Mouse (Mus musculus): ENCODE measurements around the gene Ydjc. TPM values are rescaled to one million over a fixed set of nuclear protein-coding genes. Genes with fewer than 3 reads are reported as not detected.
A peak's percentile ranks its signal among the peaks of the same experiment; 100 is the strongest.

The Ydjc gene
- polyA plus RNA-seq (2021; fragmentation: Nextera tagmentation): 37.9 and 45.2 TPM in 2 replicates
- long read RNA-seq, experiment 1, transcript Ydjc-201 (5 exons, 1,297 nt): major isoform, 34 of 67 reads
- long read RNA-seq, experiment 1, partial matches to known transcripts: 26 of 67 reads
- long read RNA-seq, experiment 1, other reads (novel, unspliced or antisense): 7 of 67 reads
- long read RNA-seq, experiment 2, transcript Ydjc-201 (5 exons, 1,297 nt): major isoform, 34 of 78 reads
- long read RNA-seq, experiment 2, transcript Ydjc-208 (3 exons, 1,580 nt): minor isoform, 7 of 78 reads
- long read RNA-seq, experiment 2, partial matches to known transcripts: 26 of 78 reads
- long read RNA-seq, experiment 2, other reads (novel, unspliced or antisense): 11 of 78 reads

GRCm38 (mm10) chr16:17144339-17144738 lies at the start of gene Ydjc:
Ydjc (plus strand) TSS chr16:17144621.

GRCm38 (mm10) chr16:17110771-17111743 lies 33.4 kb upstream of the Ydjc start, which contains the start of gene Ppil2:
Ppil2 (minus strand) TSS chr16:17111257.

GRCm38 (mm10) chr16:17124871-17125520 lies 19.4 kb upstream of the Ydjc start, which contains the start of gene 2610318N02Rik:
2610318N02Rik (minus strand) TSS chr16:17125167.

GRCm38 (mm10) chr16:17132089-17132905 lies 12.1 kb upstream of the Ydjc start, which contains the start of gene Sdf2l1:
Sdf2l1 (minus strand) TSS chr16:17132383.

GRCm38 (mm10) chr16:17146772-17147235 lies 2.4 kb downstream of the Ydjc start, which contains the start of gene Ccdc116:
Ccdc116 (minus strand) TSS chr16:17147229.

GRCm38 (mm10) chr16:17202549-17202948 lies 58.1 kb downstream of the Ydjc start, which contains the start of gene Ube2l3:
Ube2l3 (minus strand) TSS chr16:17202649.

GRCm38 (mm10) chr16:17208389-17209361 lies 64.3 kb downstream of the Ydjc start, which contains the start of gene Rimbp3:
Rimbp3 (plus strand) TSS chr16:17208603.

Small RNAs within 50 kb of the gene (microRNA-seq; reads per million reads assigned to microRNA genes)
- 114 reads per million, percentile 60 among the genes with 10 or more reads in this experiment for gene Mir130b
- gene Mir301b: 0.64 reads per million

Other genes with a start within 250 kb of the Ydjc start
- gene Ppm1f, start 248.2 kb upstream of the Ydjc start, polyA plus RNA-seq (2021; fragmentation: Nextera tagmentation): 6.8 and 8.5 TPM in 2 replicates
- 138 and 148 TPM in 2 replicates for gene Mapk1, start 161.2 kb upstream of the Ydjc start, polyA plus RNA-seq (2021; fragmentation: Nextera tagmentation)
- 23.7 and 29.0 TPM in 2 replicates for gene Ypel1, start 74.9 kb upstream of the Ydjc start, polyA plus RNA-seq (2021; fragmentation: Nextera tagmentation)
- gene Ppil2, start 33.4 kb upstream of the Ydjc start, polyA plus RNA-seq (2021; fragmentation: Nextera tagmentation): 78.4 and 79.2 TPM in 2 replicates
- 1.3 and 2.2 TPM in 2 replicates for gene 2610318N02Rik, start 19.5 kb upstream of the Ydjc start, polyA plus RNA-seq (2021; fragmentation: Nextera tagmentation)
- gene Sdf2l1, start 12.2 kb upstream of the Ydjc start, polyA plus RNA-seq (2021; fragmentation: Nextera tagmentation): 32.6 and 49.5 TPM in 2 replicates
- 0.29 and 0.79 TPM in 2 replicates for gene Ccdc116, start 2.6 kb downstream of the Ydjc start, polyA plus RNA-seq (2021; fragmentation: Nextera tagmentation)
- gene Ube2l3, start 58.0 kb downstream of the Ydjc start, polyA plus RNA-seq (2021; fragmentation: Nextera tagmentation): 112 and 119 TPM in 2 replicates
- 0.44 and 0.63 TPM in 2 replicates for gene Rimbp3, start 64.0 kb downstream of the Ydjc start, polyA plus RNA-seq (2021; fragmentation: Nextera tagmentation)
- gene Hic2, start 89.0 kb downstream of the Ydjc start, polyA plus RNA-seq (2021; fragmentation: Nextera tagmentation): 0.30 and 0.44 TPM in 2 replicates
- gene Tmem191c, start 131.5 kb downstream of the Ydjc start, polyA plus RNA-seq (2021; fragmentation: Nextera tagmentation): 115 and 119 TPM in 2 replicates
- 2.8 and 4.0 TPM in 2 replicates for gene Serpind1, start 186.8 kb downstream of the Ydjc start, polyA plus RNA-seq (2021; fragmentation: Nextera tagmentation)

All from layer of hippocampus, adult 6 months (tissue).